Mouse (Mus musculus): ENCODE data around the gene Birc7. TPM values are rescaled to one million over a fixed set of nuclear protein-coding genes. Genes with fewer than 3 reads are reported as not detected.

The Birc7 gene
- total and polyA plus RNA-seq, 3 experiments, result not detected

DNA sequence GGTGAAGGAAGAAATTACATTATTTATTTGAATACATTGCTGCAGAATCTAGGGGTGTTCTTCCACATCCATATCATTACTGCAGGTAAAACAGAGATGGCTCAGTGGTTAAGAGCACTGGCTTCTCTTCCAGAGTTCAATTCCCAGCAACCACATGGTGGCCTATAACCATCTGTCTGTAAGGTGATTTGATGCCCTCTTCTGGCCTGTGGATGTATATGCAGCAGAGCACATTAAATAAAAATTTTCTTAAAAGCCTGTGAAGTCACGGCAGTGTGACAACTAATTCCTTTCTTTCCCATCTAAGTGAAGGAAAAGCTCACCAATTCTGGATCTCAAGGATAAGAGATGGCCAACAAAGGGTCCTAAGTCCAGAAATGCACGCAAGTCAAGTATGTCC is 26.7 kb upstream of the Birc7 start (continued):
- TF ChIP-seq CTCF (IDR thresholded peaks at IDR 0.05 in 2 of 3, conservative IDR thresholded peaks at IDR 0.05 in 1 of 3; ENCODE audit: control insufficient read depth in 1 of 3, insufficient read depth in 1 of 3, low read depth in 2 of 3, low read length in 3 of 3, poor library complexity in 1 of 3, severe bottlenecking in 1 of 3) (peak; percentile 36 to 73 (median 54)), TAL1 (IDR thresholded peaks at IDR 0.05; ENCODE audit: low read length) (no peak), GATA1 (IDR thresholded peaks at IDR 0.05; ENCODE audit: low read depth, low read length) (no peak), SIN3A (IDR thresholded peaks at IDR 0.05; ENCODE audit: low read length) (no peak), JUND (IDR thresholded peaks at IDR 0.05; ENCODE audit: low read depth, low read length) (no peak), UBTF (IDR thresholded peaks at IDR 0.05; ENCODE audit: borderline replicate concordance, insufficient read depth, low read depth, low read length) (no peak)

GRCm38 (mm10) chr2:180904435-180905208 is 24.2 kb upstream of the Birc7 start:
- H3K9me3 ChIP-seq (replicated peaks; ENCODE audit: insufficient read depth, low read length), result no peaks in the 10 kb centered on the region
- no peak overlapping the region for H3K4me3 ChIP-seq (ENCODE audit: control insufficient read depth in 1 of 2, insufficient read depth in 1 of 2, low read depth in 2 of 2, low read length in 2 of 2)
- no peaks in the 10 kb centered on the region for H3K4me1 ChIP-seq (ENCODE audit: control insufficient read depth in 1 of 2, insufficient read depth in 2 of 2, low read length in 2 of 2)
- H3K79me2 ChIP-seq (ENCODE audit: control insufficient read depth, insufficient read depth, low read length, poor library complexity), result peaks cover 9% of the 10 kb centered on the region; the same call in 1 of the 2 replicates
- no peak for TF ChIP-seq CHD2 (IDR thresholded peaks at IDR 0.05; ENCODE audit: low read length)
- TF ChIP-seq MYB (IDR thresholded peaks at IDR 0.05; ENCODE audit: low read depth, low read length), result no peak
- TF ChIP-seq MEF2A (IDR thresholded peaks at IDR 0.05; ENCODE audit: extremely low read depth, insufficient replicate concordance, low read depth, low read length, poor library complexity, severe bottlenecking), result no peak
- no peak for TF ChIP-seq ELF1 (IDR thresholded peaks at IDR 0.05; ENCODE audit: low read depth, low read length)
- TF ChIP-seq ZMIZ1 (IDR thresholded peaks at IDR 0.05; ENCODE audit: low read depth, low read length), result no peak
- TF ChIP-seq SIN3A (IDR thresholded peaks at IDR 0.05; ENCODE audit: low read length), result no peak
- H3K27me3 ChIP-seq (ENCODE audit: control insufficient read depth in 1 of 2, insufficient read depth in 2 of 2, low read length in 2 of 2), result no peaks in the 10 kb centered on the region
- no peak for DNase-seq (ENCODE audit: low read depth, low spot score)
- H3K36me3 ChIP-seq (ENCODE audit: control insufficient read depth in 1 of 2, insufficient read depth in 2 of 2, low read length in 2 of 2), result peaks cover 0 to 14% of the 10 kb centered on the region in 2 experiments; a peak in 2 of 4 replicates
- no peak overlapping the region for H3K27ac ChIP-seq (ENCODE audit: control insufficient read depth, low read depth, low read length)
- no peak overlapping the region for H3K9ac ChIP-seq (ENCODE audit: control insufficient read depth, low read depth, low read length, poor library complexity, severe bottlenecking)

DNA sequence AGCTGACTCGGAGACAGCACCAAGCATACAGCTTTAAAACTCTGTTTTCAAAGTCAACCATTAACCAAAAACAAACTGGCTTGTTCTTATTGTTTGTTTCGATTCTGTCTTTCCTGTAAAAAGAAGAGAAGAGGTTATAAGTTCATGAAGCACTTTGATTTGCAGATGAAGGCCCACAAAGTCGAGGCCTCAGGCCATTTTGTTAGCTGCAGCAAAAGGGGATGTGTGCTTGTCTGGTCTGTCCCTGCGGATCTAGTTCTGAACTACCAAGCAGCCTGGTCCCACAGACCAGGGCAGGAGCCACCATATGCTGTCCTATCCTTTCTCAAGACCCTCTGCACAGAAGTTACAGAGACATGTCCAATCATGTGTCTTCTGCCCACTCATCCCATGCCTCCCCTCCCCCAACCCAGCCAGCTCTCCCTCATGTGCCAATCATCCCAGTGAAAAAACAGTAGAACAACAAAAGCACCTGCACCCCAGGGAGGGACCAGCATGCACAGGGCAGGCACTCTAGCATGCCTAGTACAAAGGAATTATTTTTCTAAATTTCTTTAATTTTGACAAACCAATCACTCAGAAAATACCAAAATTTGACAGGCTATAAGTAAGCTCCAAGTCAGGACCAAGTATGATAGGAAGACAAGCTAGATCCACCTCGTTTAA is 23.1 kb upstream of the Birc7 start:
- Histone ChIP-seq H3K27ac (ENCODE audit: control insufficient read depth, low read depth, low read length) (no peak overlapping the region), H3K27me3 (ENCODE audit: control insufficient read depth in 1 of 2, insufficient read depth in 2 of 2, low read length in 2 of 2) (no peaks in the 10 kb centered on the region), H3K9me3 (replicated peaks; ENCODE audit: insufficient read depth, low read length) (no peaks in the 10 kb centered on the region), H3K36me3 (ENCODE audit: control insufficient read depth in 1 of 2, insufficient read depth in 2 of 2, low read length in 2 of 2) (peaks cover 0 to 20% of the 10 kb centered on the region in 2 experiments; a peak in 3 of 4 replicates), H3K4me1 (ENCODE audit: control insufficient read depth in 1 of 2, insufficient read depth in 2 of 2, low read length in 2 of 2) (no peaks in the 10 kb centered on the region), H3K9ac (ENCODE audit: control insufficient read depth, low read depth, low read length, poor library complexity, severe bottlenecking) (no peak overlapping the region), H3K4me3 (ENCODE audit: control insufficient read depth in 1 of 2, insufficient read depth in 1 of 2, low read depth in 2 of 2, low read length in 2 of 2) (no peak overlapping the region), H3K79me2 (ENCODE audit: control insufficient read depth, insufficient read depth, low read length, poor library complexity) (peaks cover 15% of the 10 kb centered on the region; the same call in 1 of the 2 replicates)
- TF ChIP-seq POLR2A (IDR thresholded peaks at IDR 0.05; ENCODE audit: control insufficient read depth in 1 of 2, insufficient read depth in 1 of 2, low read depth in 1 of 2, low read length in 2 of 2, poor library complexity in 1 of 2), result no peak
- TF ChIP-seq CHD2 (IDR thresholded peaks at IDR 0.05; ENCODE audit: low read length), result no peak
- TF ChIP-seq USF1 (IDR thresholded peaks at IDR 0.05; ENCODE audit: low read depth, low read length), result no peak
- no peak for TF ChIP-seq TAL1 (IDR thresholded peaks at IDR 0.05; ENCODE audit: low read length)
- TF ChIP-seq BHLHE40 (IDR thresholded peaks at IDR 0.05; ENCODE audit: borderline replicate concordance, low read depth, low read length), result no peak
- no peak for TF ChIP-seq MAX (IDR thresholded peaks at IDR 0.05; ENCODE audit: low read length)
- no peak for TF ChIP-seq NELFE (IDR thresholded peaks at IDR 0.05; ENCODE audit: low read depth, low read length)
- no peak for TF ChIP-seq MYC (IDR thresholded peaks at IDR 0.05; ENCODE audit: low read depth, low read length)
- no peak for TF ChIP-seq HCFC1 (IDR thresholded peaks at IDR 0.05; ENCODE audit: low read depth, low read length)
- no peak for TF ChIP-seq E2F4 (IDR thresholded peaks at IDR 0.05; ENCODE audit: borderline replicate concordance, low read depth, low read length)
- TF ChIP-seq KAT2A (conservative IDR thresholded peaks at IDR 0.05; ENCODE audit: low read depth, low read length), result no peak
- no peak for DNase-seq (ENCODE audit: low read depth, low spot score)
